Mouse (Mus musculus) olfactory bulb, adult 2 months (tissue): Measurements from ENCODE around the gene Slc26a8.

Experiments used
- CTCF ChIP-seq: fragments of 200-500 bp; IDR thresholded peaks from 2 replicates; pipeline ENCODE4 v1.5.1; 2012; ENCODE audit warnings: low read depth, mild to moderate bottlenecking, low read length, moderate library complexity; ENCODE audit not compliant: insufficient read depth
- POLR2A ChIP-seq: fragments of 200-500 bp; IDR thresholded peaks from 2 replicates; pipeline ENCODE4 v1.6.1; 2012; ENCODE audit warnings: mild to moderate bottlenecking, low read depth, low read length, moderate library complexity; ENCODE audit not compliant: insufficient read depth

GRCm38 (mm10) chr17:28593965-28594364, 96.1 kb downstream of the Slc26a8 start:
- TF ChIP-seq CTCF: no peak
- TF ChIP-seq POLR2A: no peak
